Mouse (Mus musculus): Measurements from ENCODE around the gene 2900026A02Rik.

The 2900026A02Rik gene

DNA sequence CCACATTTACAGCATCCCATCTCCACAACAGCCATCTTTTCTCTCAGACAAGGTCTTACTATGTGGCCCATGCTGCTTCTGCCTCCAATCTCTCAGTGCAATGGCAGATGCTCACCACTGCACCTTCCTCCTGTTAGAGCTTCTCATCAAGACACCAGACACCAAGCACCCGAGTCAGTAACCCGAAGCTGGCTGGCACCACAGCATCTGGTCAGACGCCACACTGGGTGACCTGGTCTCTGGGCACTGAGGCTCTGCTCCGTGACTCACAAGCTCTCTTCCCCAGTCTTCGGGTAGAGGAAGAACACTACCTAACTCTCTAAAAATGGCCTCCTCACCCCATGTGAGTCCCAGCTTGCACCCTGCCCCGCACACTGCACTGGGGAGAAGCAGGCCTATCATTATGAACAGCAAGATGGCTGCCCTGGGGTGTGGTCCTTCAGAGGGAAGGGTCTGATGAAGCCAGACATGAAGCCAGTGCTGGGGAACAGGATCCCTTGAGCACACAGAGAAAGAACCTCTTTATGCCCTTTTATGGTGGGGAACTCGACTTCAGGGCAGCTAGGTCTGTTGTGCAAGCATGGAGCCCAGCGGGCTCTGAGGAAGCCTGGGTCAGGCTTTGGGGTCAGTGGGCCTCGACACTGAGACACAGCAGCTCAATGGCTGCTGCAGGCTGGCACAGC lies 70.0 kb downstream of the 2900026A02Rik start:
- DNase-seq (ENCODE audit: low read depth), result no peak

DNA sequence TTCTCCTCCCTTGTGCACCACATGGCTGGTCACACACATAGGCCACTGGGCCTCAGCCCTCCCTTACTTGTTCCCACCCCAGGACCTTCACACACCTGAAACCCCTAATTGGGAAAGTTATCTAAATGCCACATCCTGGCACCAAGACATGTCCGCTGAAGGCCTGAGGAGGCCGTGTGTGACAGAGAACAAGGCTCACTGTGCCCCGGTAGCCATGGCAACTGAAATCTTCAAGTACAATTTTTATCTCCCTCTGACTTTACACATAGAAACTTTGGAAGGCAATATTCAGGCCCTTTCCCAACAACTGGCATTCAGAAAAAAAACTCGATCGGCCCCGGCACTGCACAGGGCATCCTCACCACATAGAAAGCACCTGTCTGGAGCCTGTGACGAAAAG lies 72.0 kb downstream of the 2900026A02Rik start:
- DNase-seq (ENCODE audit: low read depth), result no peak

GRCm38 (mm10) chr5:113147994-113148471 lies 73.0 kb downstream of the 2900026A02Rik start:
- no peak for DNase-seq (ENCODE audit: low read depth)

- no peak for DNase-seq (ENCODE audit: low read depth)
Observed at GRCm38 (mm10) chr5:113146656-113147055, 74.4 kb downstream of the 2900026A02Rik start.

DNA sequence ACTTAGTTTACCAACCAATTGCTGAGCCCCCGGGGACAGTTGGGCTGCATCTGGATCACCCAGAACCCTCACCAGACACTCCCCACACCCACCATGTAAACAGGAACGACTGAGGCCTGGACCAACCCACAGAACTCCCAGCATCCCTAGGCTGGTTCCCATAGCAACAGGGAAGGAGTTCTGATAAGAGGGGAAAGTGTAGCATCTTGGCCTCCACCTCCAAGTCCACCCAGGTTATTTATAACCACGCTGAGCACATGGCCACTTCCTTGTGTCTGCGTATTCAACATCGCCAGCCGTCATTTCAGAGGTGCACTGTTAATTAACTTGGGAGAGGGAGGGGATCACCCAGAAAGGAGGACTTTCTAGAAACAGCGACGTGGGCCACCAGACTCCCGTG lies 75.9 kb downstream of the 2900026A02Rik start:
- DNase-seq (ENCODE audit: low read depth), result no peak

- no peak for DNase-seq (ENCODE audit: low read depth)
Observed at GRCm38 (mm10) chr5:113142486-113142885, 78.5 kb downstream of the 2900026A02Rik start.

DNA sequence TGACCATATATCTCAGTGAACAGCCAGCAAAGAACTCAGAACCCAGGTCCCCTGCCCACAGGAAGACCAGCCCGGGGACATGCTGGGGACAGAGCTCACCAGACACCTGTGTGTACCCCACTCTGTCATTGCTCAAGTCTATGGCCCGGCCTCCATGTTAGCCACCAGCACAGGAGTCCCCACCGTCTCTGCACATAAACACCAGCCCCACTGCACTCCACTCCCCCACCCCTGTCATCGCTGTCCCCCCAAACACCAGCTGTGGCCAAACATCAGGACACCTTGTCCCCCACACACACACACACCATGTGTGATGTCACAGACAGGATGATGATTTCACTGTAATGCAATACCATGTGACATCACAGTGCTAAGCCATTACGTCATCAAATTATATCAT lies 79.0 kb downstream of the 2900026A02Rik start:
- no peak for DNase-seq (ENCODE audit: low read depth)

GRCm38 (mm10) chr5:113140872-113141271 lies 80.2 kb downstream of the 2900026A02Rik start:
- no peak for DNase-seq (ENCODE audit: low read depth)

DNA sequence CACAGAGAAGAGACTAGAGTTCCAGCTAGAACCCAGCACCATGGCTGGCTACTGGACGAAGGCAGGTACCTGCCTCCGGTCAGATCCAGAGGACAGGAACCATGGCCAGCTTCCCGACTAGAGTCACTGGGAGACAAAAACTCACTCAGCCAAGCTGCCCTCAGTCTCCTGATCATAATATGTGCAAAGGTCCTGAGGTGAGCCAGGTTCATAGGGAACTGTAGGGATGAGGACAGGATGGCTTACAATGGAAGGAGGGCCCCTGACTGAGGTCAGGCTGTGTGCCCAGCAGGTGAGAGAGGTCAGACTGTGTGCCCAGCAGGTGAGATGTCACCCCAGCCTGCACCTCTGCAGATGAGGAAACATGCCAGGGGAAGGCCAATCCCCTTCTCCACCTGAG lies 81.0 kb downstream of the 2900026A02Rik start:
- no peak for DNase-seq (ENCODE audit: low read depth)

DNA sequence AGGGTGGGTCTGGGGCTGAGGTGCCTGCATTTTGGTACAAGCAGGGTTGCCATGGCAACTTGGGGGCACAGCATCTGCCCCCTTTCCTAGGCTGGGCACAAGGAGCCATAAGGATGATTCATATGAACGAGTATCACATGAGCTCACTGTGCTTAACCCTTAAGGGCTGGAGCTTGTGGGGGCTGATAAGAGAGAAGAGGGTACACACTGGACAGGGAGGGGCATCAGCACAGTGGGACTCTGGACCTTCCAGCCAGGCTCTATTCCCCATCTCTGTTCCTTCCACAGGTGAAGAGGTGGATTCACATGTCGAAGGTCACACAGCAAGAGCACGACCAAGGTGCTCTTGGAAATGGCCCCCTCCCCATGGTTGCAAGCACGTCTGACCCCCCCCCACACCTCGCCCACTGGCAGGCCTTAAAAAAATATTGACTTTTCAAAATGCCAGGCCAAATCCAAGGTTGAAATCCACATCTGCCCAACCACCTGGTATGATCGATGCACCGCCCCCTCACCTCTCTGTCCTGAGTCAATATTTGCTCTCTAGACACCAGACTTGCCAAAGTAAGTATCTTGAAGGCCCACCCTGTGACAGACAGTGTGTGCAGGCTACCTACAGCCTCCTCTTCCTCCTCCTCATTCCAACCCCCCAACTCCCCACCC lies 81.8 kb downstream of the 2900026A02Rik start:
- DNase-seq (ENCODE audit: low read depth), result no peak

DNA sequence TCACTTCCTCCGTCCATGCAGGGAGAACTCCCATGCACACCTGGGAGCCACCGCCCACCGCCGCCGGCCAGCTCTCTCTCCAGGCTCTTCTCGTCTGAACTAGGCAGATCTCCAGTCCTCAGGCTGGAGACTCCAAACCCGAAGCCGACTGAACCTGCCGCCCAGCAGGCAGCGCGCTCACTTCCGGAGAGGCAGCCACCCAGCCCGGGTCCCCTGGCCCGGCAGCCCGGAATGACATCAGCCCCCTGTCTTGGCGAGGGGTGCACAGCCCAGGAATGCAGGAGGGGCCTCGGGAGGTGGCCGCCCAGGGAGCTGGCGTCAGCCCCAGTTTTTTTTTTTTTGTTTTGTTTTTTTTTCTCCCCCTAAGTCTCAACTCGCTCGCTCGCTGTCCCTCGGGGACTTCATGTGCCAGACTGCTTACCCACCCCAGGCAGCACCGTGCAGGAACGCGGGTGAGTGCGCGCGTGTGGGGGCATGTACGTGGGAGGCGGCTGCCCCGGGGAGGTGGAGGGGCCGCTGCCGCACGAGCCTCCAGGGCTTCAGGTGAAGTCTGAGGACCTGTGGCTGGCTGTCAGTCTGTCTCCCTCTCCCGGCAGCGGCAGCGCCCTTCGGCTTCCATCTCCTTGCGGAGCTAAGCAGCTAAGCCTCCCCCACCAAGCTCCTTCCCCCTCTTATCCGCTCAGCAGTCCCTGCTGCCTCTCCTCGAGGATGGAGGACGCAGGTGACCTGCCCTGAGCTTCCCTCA lies 82.5 kb downstream of the 2900026A02Rik start:
- DNase-seq (ENCODE audit: low read depth), result peak; percentile 34

GRCm38 (mm10) chr5:113137691-113138318 lies 83.2 kb downstream of the 2900026A02Rik start:
- DNase-seq (ENCODE audit: low read depth), result no peak

DNA sequence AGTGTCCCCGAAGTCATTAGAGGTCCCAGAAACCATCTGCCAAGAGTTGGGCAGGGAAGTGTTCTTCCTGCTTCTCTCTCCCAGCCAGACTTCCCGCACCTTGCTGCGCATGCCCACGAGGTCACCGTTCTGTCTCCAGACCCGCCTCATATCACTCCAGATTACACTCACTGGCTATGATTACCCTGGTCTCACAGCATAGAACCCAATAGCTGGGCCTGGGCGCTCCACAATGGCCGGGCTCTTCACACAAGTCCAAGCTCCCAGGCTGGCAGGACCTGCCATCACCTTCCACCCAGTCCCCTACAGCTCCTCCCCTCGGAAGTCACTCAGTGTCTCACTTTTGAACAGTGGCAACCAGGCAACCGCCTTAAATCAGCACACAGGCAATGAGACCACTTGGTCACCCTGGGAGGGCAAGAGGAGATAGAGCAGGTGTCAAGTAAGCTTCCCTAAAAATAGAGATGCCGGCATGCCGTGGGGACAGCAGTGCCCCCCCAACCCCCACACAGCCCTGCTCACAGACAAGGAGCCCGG lies 84.0 kb downstream of the 2900026A02Rik start:
- DNase-seq (ENCODE audit: low read depth), result no peak

GRCm38 (mm10) chr5:113135513-113135912 lies 85.5 kb downstream of the 2900026A02Rik start:
- DNase-seq (ENCODE audit: low read depth), result no peak

- DNase-seq (ENCODE audit: low read depth), result no peak
Observed at GRCm38 (mm10) chr5:113133722-113134710, 87.0 kb downstream of the 2900026A02Rik start.

- DNase-seq (ENCODE audit: low read depth), result no peak
Observed at GRCm38 (mm10) chr5:113133080-113133491, 88.0 kb downstream of the 2900026A02Rik start.

DNA sequence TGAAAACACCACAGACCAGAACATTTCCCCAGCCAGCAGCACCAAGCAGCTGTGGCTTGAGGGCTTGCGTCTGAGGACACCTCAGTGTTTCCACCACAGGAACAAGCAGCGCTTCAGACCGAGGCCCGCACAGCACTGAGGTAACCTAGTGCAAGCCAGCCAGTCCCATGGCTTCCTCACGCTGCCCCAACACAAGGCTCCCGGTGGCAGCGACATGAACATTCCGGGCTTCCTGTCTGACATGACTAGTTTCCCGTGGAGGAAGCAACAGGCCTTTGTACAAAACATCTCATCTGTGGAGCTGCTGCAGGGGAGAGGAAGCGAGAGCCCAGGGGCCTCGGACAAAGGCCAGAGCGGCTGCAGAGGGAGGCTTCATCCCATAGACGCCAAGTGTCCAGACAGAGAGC lies 88.4 kb downstream of the 2900026A02Rik start:
- no peak for DNase-seq (ENCODE audit: low read depth)

DNA sequence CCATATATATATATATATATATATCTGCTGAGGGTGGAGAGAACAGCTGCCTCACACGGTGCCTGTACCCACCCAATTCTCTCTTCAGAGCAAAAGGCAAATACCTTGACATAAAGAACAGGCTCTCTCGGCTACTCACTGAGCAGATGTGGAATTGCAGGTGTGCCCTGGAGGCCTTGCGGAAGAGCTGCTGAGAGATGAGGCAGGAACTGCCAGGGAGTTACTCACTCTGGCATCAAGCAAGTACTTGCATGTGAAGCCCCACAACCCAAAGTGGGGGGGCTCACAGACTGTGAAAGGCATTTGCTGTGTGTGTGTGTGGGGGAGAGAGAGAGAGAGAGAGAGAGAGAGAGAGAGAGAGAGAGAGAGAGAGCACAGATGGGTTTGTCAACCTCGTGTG lies 92.6 kb downstream of the 2900026A02Rik start:
- no peak for DNase-seq (ENCODE audit: low read depth)

DNA sequence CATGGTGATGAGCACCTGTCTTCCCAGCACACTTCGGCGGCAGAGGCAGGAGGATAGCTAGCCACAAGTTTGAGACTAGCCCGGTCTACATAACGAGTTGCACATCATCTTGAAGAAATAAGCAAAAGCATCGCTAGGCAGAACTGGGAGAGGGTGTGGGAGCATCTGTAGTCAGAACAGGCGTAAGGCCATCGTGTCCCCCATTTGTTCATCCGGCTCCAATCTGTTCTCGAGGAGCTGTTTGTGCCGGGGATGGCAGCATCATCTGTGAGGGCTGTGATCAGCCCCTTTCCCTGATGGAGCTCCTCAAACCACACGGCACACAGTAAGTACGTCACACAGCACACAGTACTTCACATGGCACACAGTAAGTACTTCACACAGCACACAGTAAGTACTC lies 94.6 kb downstream of the 2900026A02Rik start:
- no peak for DNase-seq (ENCODE audit: low read depth)

DNA sequence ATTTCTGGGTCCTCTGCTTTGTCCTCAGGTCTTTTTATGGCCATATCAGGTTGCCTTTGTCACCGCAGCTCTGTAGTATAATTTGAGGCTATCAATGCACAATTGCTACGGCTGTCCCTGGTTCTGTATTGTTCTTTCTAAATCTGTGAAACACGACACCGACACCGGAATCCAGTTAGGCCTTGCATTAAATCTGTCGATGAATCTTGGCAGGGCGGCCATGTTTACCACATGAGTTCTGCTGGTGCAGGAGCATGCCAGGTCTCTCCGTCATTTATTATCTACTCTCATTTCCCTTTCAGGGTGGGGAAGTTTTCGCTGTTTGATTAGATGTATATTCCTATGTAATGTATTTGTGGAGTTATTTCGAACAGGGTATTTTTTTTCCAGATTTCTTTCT lies 97.3 kb downstream of the 2900026A02Rik start:
- no peak for DNase-seq (ENCODE audit: low read depth)
